Mouse (Mus musculus): ENCODE measurements around the gene Hoga1. TPM values are rescaled to one million over a fixed set of nuclear protein-coding genes. Genes with fewer than 3 reads are reported as not detected.

The Hoga1 gene
- polyA plus RNA-seq, 1 experiment from 2014 or later, result 35.0 TPM

DNA sequence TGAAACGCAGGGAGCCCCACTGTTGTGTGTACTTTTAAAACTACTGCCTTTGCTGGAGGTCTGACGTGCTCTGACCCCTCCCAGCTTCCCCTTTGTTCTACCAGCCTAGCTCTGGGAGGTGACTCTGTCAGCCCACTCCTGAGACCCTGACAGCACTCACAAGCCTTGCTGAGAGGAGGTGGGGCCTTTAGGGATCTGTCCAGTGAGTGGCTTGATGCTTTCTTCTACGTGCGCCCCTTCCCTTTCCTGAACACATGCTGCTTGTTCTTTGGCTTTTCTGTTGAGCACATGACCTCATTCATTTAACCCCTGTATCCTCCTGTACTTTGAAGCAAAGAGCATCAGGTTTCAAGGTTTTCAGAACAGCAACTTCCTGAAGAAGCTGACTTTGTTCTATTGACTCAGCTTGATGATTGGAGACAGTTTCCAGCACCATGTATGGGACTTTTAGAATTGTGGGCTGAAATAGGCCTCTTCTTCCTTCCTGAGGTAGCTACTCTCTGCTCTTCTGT, 26.3 kb upstream of the Hoga1 start:
- Histone ChIP-seq H3K36me3 (ENCODE audit: insufficient read depth, low read length) (no peaks in the 10 kb centered on the region), H3K4me2 (replicated peaks; ENCODE audit: low read depth, low read length) (no peak overlapping the region), H3K9me3 (ENCODE audit: low read length) (no peaks in the 10 kb centered on the region), H3K4me3 (ENCODE audit: low read length) (no peak overlapping the region), H3K27me3 (ENCODE audit: insufficient read depth, low read length) (no peaks in the 10 kb centered on the region), H3K27ac (ENCODE audit: low read length) (peak overlapping the region; percentile 81), H3K9ac (replicated peaks; ENCODE audit: low read length) (no peak overlapping the region), H3K4me1 (ENCODE audit: insufficient read depth, low read length) (peaks cover 45% of the 10 kb centered on the region)
- WGBS, result 24% methylated on average over 4 of the region's 4 CpGs
- no peak; the same call in 1 of the 2 replicates for ATAC-seq (ENCODE audit: low FRiP score, low TSS enrichment)

GRCm38 (mm10) chr19:42021681-42022541, 23.5 kb upstream of the Hoga1 start:
- no peaks in the 10 kb centered on the region for H3K9me3 ChIP-seq (ENCODE audit: low read length)
- H3K4me1 ChIP-seq (ENCODE audit: insufficient read depth, low read length), result peaks cover 31% of the 10 kb centered on the region
- H3K27ac ChIP-seq (ENCODE audit: low read length), result peak overlapping the region; percentile 20; the same call in 1 of the 2 replicates
- 70% methylated on average over 10 of the region's 10 CpGs for WGBS
- no peaks in the 10 kb centered on the region for H3K36me3 ChIP-seq (ENCODE audit: insufficient read depth, low read length)
- H3K4me3 ChIP-seq (ENCODE audit: low read length), result no peak overlapping the region
- H3K9ac ChIP-seq (replicated peaks; ENCODE audit: low read length), result no peak overlapping the region
- no peak overlapping the region for H3K4me2 ChIP-seq (replicated peaks; ENCODE audit: low read depth, low read length)
- H3K27me3 ChIP-seq (ENCODE audit: insufficient read depth, low read length), result no peaks in the 10 kb centered on the region
- ATAC-seq (ENCODE audit: low FRiP score, low TSS enrichment), result no peak

DNA sequence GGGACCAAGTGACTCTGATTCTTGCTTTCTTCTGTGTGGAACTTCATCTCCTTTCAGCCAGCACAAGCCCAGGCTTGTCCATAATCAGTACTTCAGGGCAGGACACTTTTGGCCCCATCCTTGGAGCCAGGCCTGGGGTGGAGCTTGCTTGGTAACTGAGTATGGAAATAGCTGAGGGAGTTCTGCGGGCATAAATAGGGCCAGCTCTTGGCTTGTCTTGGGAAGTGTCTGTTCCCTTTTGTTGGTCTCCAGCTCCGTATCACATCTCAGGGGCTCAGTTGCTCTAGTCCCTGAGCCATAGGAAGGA, 22.9 kb upstream of the Hoga1 start:
- Histone ChIP-seq H3K9ac (replicated peaks; ENCODE audit: low read length) (no peak overlapping the region), H3K4me2 (replicated peaks; ENCODE audit: low read depth, low read length) (no peak overlapping the region), H3K4me3 (ENCODE audit: low read length) (no peak overlapping the region), H3K4me1 (ENCODE audit: insufficient read depth, low read length) (peaks cover 25% of the 10 kb centered on the region), H3K9me3 (ENCODE audit: low read length) (no peaks in the 10 kb centered on the region), H3K27ac (ENCODE audit: low read length) (no peak overlapping the region), H3K27me3 (ENCODE audit: insufficient read depth, low read length) (no peaks in the 10 kb centered on the region), H3K36me3 (ENCODE audit: insufficient read depth, low read length) (no peaks in the 10 kb centered on the region)
- 72% methylated on average over 2 of the region's 2 CpGs for WGBS
- ATAC-seq (ENCODE audit: low FRiP score, low TSS enrichment), result no peak

DNA sequence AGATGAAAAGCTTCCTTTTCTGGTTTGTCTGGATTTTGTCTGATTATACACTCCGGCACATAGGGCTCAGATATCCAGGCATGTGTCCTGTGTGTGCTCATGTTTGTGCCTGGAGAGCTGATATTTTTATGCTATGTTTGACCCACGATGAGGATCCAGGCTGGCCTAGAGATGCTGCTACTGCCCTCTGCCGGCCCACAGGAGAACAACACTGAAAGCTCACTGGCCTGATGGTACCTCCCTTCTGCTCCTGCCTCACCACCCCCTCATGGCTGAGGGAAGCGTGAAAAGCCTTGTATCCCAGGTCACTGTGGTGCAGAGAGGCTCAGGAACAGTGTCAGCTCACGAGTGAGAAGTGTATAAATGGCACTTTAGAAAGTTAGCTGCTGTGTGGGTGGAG, 19.3 kb upstream of the Hoga1 start:
- peak; percentile 70; the same call in 1 of the 2 replicates for ATAC-seq (ENCODE audit: low FRiP score, low TSS enrichment)
- H3K4me1 ChIP-seq (ENCODE audit: insufficient read depth, low read length), result peaks cover 11% of the 10 kb centered on the region
- H3K9me3 ChIP-seq (ENCODE audit: low read length), result no peaks in the 10 kb centered on the region
- no peak overlapping the region for H3K27ac ChIP-seq (ENCODE audit: low read length)
- H3K36me3 ChIP-seq (ENCODE audit: insufficient read depth, low read length), result no peaks in the 10 kb centered on the region
- H3K4me2 ChIP-seq (replicated peaks; ENCODE audit: low read depth, low read length), result no peak overlapping the region
- H3K4me3 ChIP-seq (ENCODE audit: low read length), result no peak overlapping the region
- H3K9ac ChIP-seq (replicated peaks; ENCODE audit: low read length), result no peak overlapping the region
- 4% methylated on average over 5 of the region's 5 CpGs for WGBS
- no peaks in the 10 kb centered on the region for H3K27me3 ChIP-seq (ENCODE audit: insufficient read depth, low read length)

GRCm38 (mm10) chr19:42031112-42031511, 14.3 kb upstream of the Hoga1 start:
- H3K4me3 ChIP-seq (ENCODE audit: low read length), result no peak overlapping the region
- WGBS, result 81% methylated on average over 5 of the region's 5 CpGs
- no peaks in the 10 kb centered on the region for H3K27me3 ChIP-seq (ENCODE audit: insufficient read depth, low read length)
- no peak for ATAC-seq (ENCODE audit: low FRiP score, low TSS enrichment)
- H3K4me1 ChIP-seq (ENCODE audit: insufficient read depth, low read length), result 0 out of 2 replicates have a peak, but pooled peaks cover 7% of the 10 kb centered on the region
- H3K36me3 ChIP-seq (ENCODE audit: insufficient read depth, low read length), result 0 out of 2 replicates have a peak, but pooled peaks cover 9% of the 10 kb centered on the region
- H3K9ac ChIP-seq (replicated peaks; ENCODE audit: low read length), result no peak overlapping the region
- no peaks in the 10 kb centered on the region for H3K9me3 ChIP-seq (ENCODE audit: low read length)
- H3K4me2 ChIP-seq (replicated peaks; ENCODE audit: low read depth, low read length), result no peak overlapping the region
- H3K27ac ChIP-seq (ENCODE audit: low read length), result no peak overlapping the region

DNA sequence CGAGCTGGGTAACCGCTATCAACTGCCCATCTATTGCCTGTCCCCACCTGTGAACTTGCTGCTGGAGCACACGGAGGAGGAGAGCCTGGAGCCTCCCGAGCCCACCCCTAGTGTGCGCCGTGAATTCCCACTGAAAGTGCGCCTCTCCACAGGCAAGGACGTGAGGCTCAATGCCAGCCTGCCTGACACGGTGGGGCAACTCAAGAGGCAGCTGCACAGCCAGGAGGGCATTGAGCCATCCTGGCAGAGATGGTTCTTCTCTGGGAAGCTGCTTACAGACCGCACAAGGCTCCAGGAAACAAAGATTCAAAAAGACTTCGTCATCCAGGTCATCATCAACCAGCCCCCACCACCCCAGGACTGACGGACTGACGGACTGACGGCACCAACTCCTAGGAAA, 11.8 kb upstream of the Hoga1 start:
- Histone ChIP-seq H3K36me3 (ENCODE audit: insufficient read depth, low read length) (0 out of 2 replicates have a peak, but pooled peaks cover 9% of the 10 kb centered on the region), H3K9ac (replicated peaks; ENCODE audit: low read length) (no peak overlapping the region), H3K9me3 (ENCODE audit: low read length) (no peaks in the 10 kb centered on the region), H3K4me3 (ENCODE audit: low read length) (no peak overlapping the region), H3K27me3 (ENCODE audit: insufficient read depth, low read length) (no peaks in the 10 kb centered on the region), H3K4me1 (ENCODE audit: insufficient read depth, low read length) (0 out of 2 replicates have a peak, but pooled peaks cover 7% of the 10 kb centered on the region), H3K27ac (ENCODE audit: low read length) (no peak overlapping the region), H3K4me2 (replicated peaks; ENCODE audit: low read depth, low read length) (no peak overlapping the region)
- ATAC-seq (ENCODE audit: low FRiP score, low TSS enrichment), result no peak
- WGBS, result 85% methylated on average over 14 of the region's 14 CpGs

DNA sequence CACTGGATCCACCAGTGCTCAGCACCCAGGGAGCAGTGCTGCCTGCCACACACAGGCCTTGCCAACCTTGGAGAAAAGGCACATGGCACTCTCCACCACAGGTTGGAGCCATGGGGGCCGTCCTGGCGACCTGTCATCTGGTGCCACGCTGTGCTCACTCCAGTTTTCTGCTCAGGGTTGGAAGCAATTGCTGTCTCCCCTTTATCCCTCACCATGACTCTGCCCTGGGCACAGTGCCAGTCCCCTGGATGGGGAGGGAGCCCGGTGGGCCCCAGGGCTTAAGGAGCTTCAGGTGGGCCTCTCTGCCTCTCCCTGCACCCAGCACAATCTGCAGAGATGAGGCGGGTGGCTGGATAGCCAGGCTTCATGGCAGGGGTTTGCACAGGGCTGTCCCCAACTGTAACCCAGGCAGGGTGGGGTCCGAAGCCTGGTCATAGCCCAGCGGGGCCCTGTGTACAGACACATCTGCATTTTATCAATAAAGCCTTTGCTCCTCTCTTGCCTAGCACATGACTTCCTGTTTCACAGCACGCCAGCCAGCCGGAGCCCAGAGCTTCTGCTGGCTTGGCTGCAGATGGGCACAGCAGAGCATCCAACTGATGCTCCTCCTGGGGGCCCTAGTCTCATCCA, 11.1 kb upstream of the Hoga1 start:
- H3K4me3 ChIP-seq (ENCODE audit: low read length), result no peak overlapping the region
- ATAC-seq (ENCODE audit: low FRiP score, low TSS enrichment), result no peak
- no peak overlapping the region for H3K4me2 ChIP-seq (replicated peaks; ENCODE audit: low read depth, low read length)
- WGBS, result 89% methylated on average over 9 of the region's 9 CpGs
- H3K27me3 ChIP-seq (ENCODE audit: insufficient read depth, low read length), result no peaks in the 10 kb centered on the region
- no peak overlapping the region for H3K27ac ChIP-seq (ENCODE audit: low read length)
- H3K9me3 ChIP-seq (ENCODE audit: low read length), result no peaks in the 10 kb centered on the region
- 0 out of 2 replicates have a peak, but pooled peaks cover 7% of the 10 kb centered on the region for H3K4me1 ChIP-seq (ENCODE audit: insufficient read depth, low read length)
- H3K36me3 ChIP-seq (ENCODE audit: insufficient read depth, low read length), result 0 out of 2 replicates have a peak, but pooled peaks cover 9% of the 10 kb centered on the region
- no peak overlapping the region for H3K9ac ChIP-seq (replicated peaks; ENCODE audit: low read length)

DNA sequence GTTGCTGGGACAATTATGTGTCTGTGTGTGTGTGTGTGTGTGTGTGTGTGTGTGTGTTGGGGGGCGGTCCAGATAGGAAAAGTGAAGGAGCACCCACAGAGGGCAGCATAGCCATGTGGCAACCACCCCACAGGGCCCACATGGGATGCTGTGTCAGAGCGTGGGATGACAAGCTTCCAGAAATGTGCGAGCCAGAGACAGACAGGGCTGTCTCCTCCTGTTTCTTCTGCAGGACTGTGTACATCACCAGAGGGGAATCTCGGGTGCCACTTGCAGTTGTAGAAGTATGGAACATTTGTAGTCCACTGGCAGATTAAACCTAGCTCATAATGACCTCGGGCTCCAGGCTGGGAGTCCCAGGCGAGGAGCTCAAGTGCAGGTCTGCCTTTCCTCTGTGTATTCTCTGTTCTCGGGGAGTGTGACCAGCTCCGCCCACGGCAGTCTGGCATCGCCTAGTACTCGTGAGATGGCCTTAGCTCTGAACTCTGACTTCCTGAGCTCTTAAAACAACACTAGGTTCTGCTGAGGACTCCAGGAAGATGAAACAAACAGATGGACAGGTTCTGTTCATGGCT, 10.4 kb upstream of the Hoga1 start:
- Histone ChIP-seq H3K9me3 (ENCODE audit: low read length) (no peaks in the 10 kb centered on the region), H3K4me1 (ENCODE audit: insufficient read depth, low read length) (0 out of 2 replicates have a peak, but pooled peaks cover 7% of the 10 kb centered on the region), H3K9ac (replicated peaks; ENCODE audit: low read length) (no peak overlapping the region), H3K27ac (ENCODE audit: low read length) (0 out of 2 replicates have a peak overlapping the region, but pooled peaks have one; percentile 20), H3K4me3 (ENCODE audit: low read length) (no peak overlapping the region), H3K4me2 (replicated peaks; ENCODE audit: low read depth, low read length) (no peak overlapping the region), H3K36me3 (ENCODE audit: insufficient read depth, low read length) (0 out of 2 replicates have a peak, but pooled peaks cover 9% of the 10 kb centered on the region), H3K27me3 (ENCODE audit: insufficient read depth, low read length) (no peaks in the 10 kb centered on the region)
- ATAC-seq (ENCODE audit: low FRiP score, low TSS enrichment), result no peak
- 47% methylated on average over 11 of the region's 11 CpGs for WGBS

- 0 out of 2 replicates have a peak within 1 kb of the TSS, but pooled peaks have one; percentile 20 for H3K27ac ChIP-seq (ENCODE audit: low read length)
Measured at GRCm38 (mm10) chr19:42035456-42036248, 9.8 kb upstream of the Hoga1 start, which contains the start of gene Ankrd2. Gene Ankrd2, plus strand, starts transcription at chr19:42036000.

More at GRCm38 (mm10) chr19:42035456-42036248, 9.8 kb upstream of the Hoga1 start, which contains the start of gene Ankrd2:
- no peak within 1 kb of the TSS for H3K4me3 ChIP-seq (ENCODE audit: low read length)
- ATAC-seq (ENCODE audit: low FRiP score, low TSS enrichment), result peak; percentile 84
- no peaks in the 10 kb centered on the region for H3K27me3 ChIP-seq (ENCODE audit: insufficient read depth, low read length)
- H3K9me3 ChIP-seq (ENCODE audit: low read length), result no peaks in the 10 kb centered on the region
- H3K4me1 ChIP-seq (ENCODE audit: insufficient read depth, low read length), result 0 out of 2 replicates have a peak, but pooled peaks cover 7% of the 10 kb centered on the region
- H3K9ac ChIP-seq (replicated peaks; ENCODE audit: low read length), result no peak within 1 kb of the TSS
- 0 out of 2 replicates have a peak, but pooled peaks cover 9% of the 10 kb centered on the region for H3K36me3 ChIP-seq (ENCODE audit: insufficient read depth, low read length)
- 60% methylated on average over 19 of the region's 19 CpGs for WGBS
- H3K4me2 ChIP-seq (replicated peaks; ENCODE audit: low read depth, low read length), result no peak within 1 kb of the TSS
